Comparison of ENCODE assay signal across 8 mouse cellular contexts in the genomic region with DNA sequence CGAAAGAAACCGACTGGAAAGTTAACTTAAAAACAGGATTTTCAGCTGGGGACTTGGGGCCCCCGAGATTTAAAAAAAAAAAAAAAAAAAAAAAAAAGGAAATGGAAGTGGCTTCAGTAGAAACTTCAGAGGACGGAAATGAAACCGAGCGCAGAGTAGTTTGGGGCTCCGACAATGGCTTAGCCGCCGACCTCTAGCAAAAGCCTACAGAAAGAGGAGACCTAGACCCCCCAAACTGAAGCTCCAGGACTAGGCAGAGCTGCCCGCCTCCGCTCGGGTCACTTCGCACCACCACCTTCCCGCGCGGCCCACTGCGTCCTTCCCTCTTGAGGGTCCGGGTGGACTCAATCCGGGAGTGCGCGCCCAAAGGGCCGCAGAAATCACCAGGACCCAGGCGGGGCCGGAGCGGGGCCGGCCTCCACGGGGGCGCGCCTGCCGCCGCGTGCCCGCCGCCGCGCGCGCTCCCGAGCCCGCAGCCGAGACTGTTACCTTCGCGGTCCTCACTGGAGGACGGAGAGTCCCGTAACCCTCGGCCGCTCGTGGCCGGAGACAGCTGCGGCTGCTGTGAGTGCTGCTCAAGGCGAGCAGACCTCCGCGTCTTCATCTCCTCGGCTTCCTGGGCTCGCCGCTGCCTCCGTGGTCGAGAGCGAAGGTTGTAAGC. TPM values are rescaled to one million over a fixed set of nuclear protein-coding genes. Genes with fewer than 3 reads are reported as not detected.
DNase-seq lines count a peak whose midpoint lies in the region; ATAC-seq and TF ChIP-seq lines count a peak whose summit lies in the region.

Gene Tor1aip2, plus strand, starts transcription at position 135 of the 661 bp plus-strand sequence.

- peak within 1 kb of the TSS; percentile 90 for H3K9ac ChIP-seq in embryonic facial prominence, embryonic 12.5 days
- peak within 1 kb of the TSS; percentile 94 for H3K9ac ChIP-seq in heart, embryonic 11.5 days (ENCODE audit: low read depth, low read length)
- peak within 1 kb of the TSS; percentile 88 for H3K9ac ChIP-seq in lung, embryonic 15.5 days

- peaks cover 32% of the 10 kb centered on the region for H3K36me3 ChIP-seq in E14TG2a.4 (ENCODE audit: insufficient read depth, low read length)
- peaks cover 26% of the 10 kb centered on the region for H3K36me3 ChIP-seq in embryonic facial prominence, embryonic 12.5 days
- H3K36me3 ChIP-seq in heart, embryonic 11.5 days (ENCODE audit: control insufficient read depth, insufficient read depth, low read length) = peaks cover 16% of the 10 kb centered on the region
- H3K36me3 ChIP-seq in lung, embryonic 15.5 days = peaks cover 28% of the 10 kb centered on the region

- peak within 1 kb of the TSS; percentile 100 for H3K27ac ChIP-seq in embryonic facial prominence, embryonic 12.5 days
- H3K27ac ChIP-seq in heart, embryonic 11.5 days (ENCODE audit: low read depth, low read length) = peak within 1 kb of the TSS; percentile 100
- H3K27ac ChIP-seq in lung, embryonic 15.5 days = peak within 1 kb of the TSS; percentile 100
- peak within 1 kb of the TSS; percentile 99 for H3K27ac ChIP-seq in olfactory bulb, adult 2 months (ENCODE audit: insufficient read depth, low read depth, low read length)

- ATAC-seq in Patski = peak; percentile 48
- peak; percentile 86 for ATAC-seq in embryonic facial prominence, embryonic 12.5 days (ENCODE audit: insufficient number of reproducible peaks, insufficient read depth, low FRiP score, low TSS enrichment)
- peak; percentile 79 for ATAC-seq in heart, embryonic 11.5 days (replicated peaks; ENCODE audit: insufficient number of reproducible peaks, low FRiP score, low TSS enrichment)
- peak; percentile 88 for ATAC-seq in lung, embryonic 15.5 days (ENCODE audit: borderline replicate concordance, extremely low read depth, low FRiP score, low TSS enrichment)

- H3K9me3 ChIP-seq in E14TG2a.4 (ENCODE audit: low read length) = no peaks in the 10 kb centered on the region
- no peaks in the 10 kb centered on the region for H3K9me3 ChIP-seq in embryonic facial prominence, embryonic 12.5 days
- no peaks in the 10 kb centered on the region for H3K9me3 ChIP-seq in heart, embryonic 11.5 days (replicated peaks; ENCODE audit: control insufficient read depth, low read length)
- H3K9me3 ChIP-seq in lung, embryonic 15.5 days = no peaks in the 10 kb centered on the region

- TF ChIP-seq CTCF in E14TG2a.4 (conservative IDR thresholded peaks at IDR 0.05; ENCODE audit: low read length) (no peak), Patski (IDR thresholded peaks at IDR 0.05) (no peak)
- TF ChIP-seq CTCF in olfactory bulb, adult 2 months (IDR thresholded peaks at IDR 0.05; ENCODE audit: insufficient read depth, low read depth, low read length) = no peak

- POLR2A ChIA-PET in Patski (lab: Charles Lee) = interaction anchor here (0.6 to 1.0 kb wide), 5 partner anchors 10 to 1885 kb away, joined by 3 to 5 read pairs (median 3); no protein-coding TSS in a partner anchor

- peak within 1 kb of the TSS; percentile 60 for H3K4me2 ChIP-seq in embryonic facial prominence, embryonic 12.5 days (replicated peaks)
- H3K4me2 ChIP-seq in heart, embryonic 11.5 days = peak within 1 kb of the TSS; percentile 81
- peak within 1 kb of the TSS; percentile 62 for H3K4me2 ChIP-seq in lung, embryonic 15.5 days

- CTCF ChIA-PET in Patski (lab: Charles Lee) = interaction anchor here (1.4 to 2.5 kb wide), 2 partner anchors 10 to 12 kb away, joined by 3 to 9 read pairs; no protein-coding TSS in a partner anchor

- WGBS in embryonic facial prominence, embryonic 12.5 days = under 1% methylated on average over 54 of the region's 59 CpGs
- WGBS in heart, embryonic 11.5 days (ENCODE audit: insufficient replicate concordance) = under 1% methylated on average over 50 of the region's 59 CpGs
- under 1% methylated on average over 59 of the region's 59 CpGs for WGBS in lung, embryonic 15.5 days
- under 1% methylated on average over 59 of the region's 59 CpGs for WGBS in olfactory bulb, adult 2 months

- H3K4me1 ChIP-seq in E14TG2a.4 (replicated peaks; ENCODE audit: low read depth, low read length) = peaks cover 30% of the 10 kb centered on the region
- peaks cover 5% of the 10 kb centered on the region; the same call in 1 of the 2 replicates for H3K4me1 ChIP-seq in embryonic facial prominence, embryonic 12.5 days
- peaks cover 6% of the 10 kb centered on the region; the same call in 1 of the 2 replicates for H3K4me1 ChIP-seq in heart, embryonic 11.5 days (ENCODE audit: control insufficient read depth, insufficient read depth, low read length)
- H3K4me1 ChIP-seq in lung, embryonic 15.5 days = peaks cover 11% of the 10 kb centered on the region
- H3K4me1 ChIP-seq in olfactory bulb, adult 2 months (ENCODE audit: control insufficient read depth, insufficient read depth, low read length) = no peaks in the 10 kb centered on the region; the same call in 1 of the 2 replicates

- H3K4me3 ChIP-seq in E14TG2a.4 (replicated peaks; ENCODE audit: low read length) = peak within 1 kb of the TSS; percentile 95
- peak within 1 kb of the TSS; percentile 74 for H3K4me3 ChIP-seq in embryonic facial prominence, embryonic 12.5 days
- H3K4me3 ChIP-seq in heart, embryonic 11.5 days (ENCODE audit: low read depth, low read length) = peak within 1 kb of the TSS; percentile 70
- peak within 1 kb of the TSS; percentile 88 for H3K4me3 ChIP-seq in lung, embryonic 15.5 days
- peak within 1 kb of the TSS; percentile 100 for H3K4me3 ChIP-seq in olfactory bulb, adult 2 months (ENCODE audit: insufficient read depth, low read depth, low read length)

- in situ Hi-C loops in Patski (cut with MboI; ENCODE audit: low pct_unique_long_range_greater_than_20kb) = no loop called here

- H3K27me3 ChIP-seq in E14TG2a.4 (ENCODE audit: insufficient read depth, low read length) = no peaks in the 10 kb centered on the region
- H3K27me3 ChIP-seq in Patski = no peaks in the 10 kb centered on the region
- H3K27me3 ChIP-seq in embryonic facial prominence, embryonic 12.5 days = no peaks in the 10 kb centered on the region
- no peaks in the 10 kb centered on the region for H3K27me3 ChIP-seq in heart, embryonic 11.5 days (ENCODE audit: control insufficient read depth, insufficient read depth, low read length)
- H3K27me3 ChIP-seq in lung, embryonic 15.5 days = no peaks in the 10 kb centered on the region

- no peak; the same call in 1 of the 2 replicates for TF ChIP-seq POLR2A in olfactory bulb, adult 2 months (IDR thresholded peaks at IDR 0.05; ENCODE audit: insufficient read depth, low read depth, low read length)

- DNase-seq in Patski (ENCODE audit: low read depth, low spot score) = no peak
- peak; percentile 72 to 85 for DNase-seq in kidney, postnatal 36 days
- DNase-seq in natural killer cell, adult 2 months (ENCODE audit: low spot score in 2 of 2) = no peak

RNA-seq across cellular contexts. Expression of gene Tor1aip2, which starts in this region (rescaled TPM):
- 111 TPM for polyA plus RNA-seq in Patski (2021)
- polyA plus RNA-seq in embryonic facial prominence, embryonic 12.5 days (2016; fragmentation: Nextera tagmentation; extraction: Ambion mirVana) = 115 and 124 TPM in 2 replicates
- 103 and 105 TPM in 2 replicates for polyA plus RNA-seq in heart, embryonic 11.5 days (2014; fragmentation: Nextera tagmentation; extraction: Ambion mirVana)
- polyA plus RNA-seq in lung, embryonic 15.5 days (2015; fragmentation: Nextera tagmentation; extraction: Ambion mirVana) = 105 and 110 TPM in 2 replicates
- not detected in 2 replicates for polyA plus RNA-seq in olfactory bulb, adult 2 months (2012; ENCODE audit: insufficient read depth, insufficient read length, low replicate concordance, missing spikeins)

Comparison
In these comparisons a context has a peak if more than half of its experiments do, and no peak if none do; other contexts are left out.
1. DNase-seq: peak in kidney, postnatal 36 days (2 of 2); none in Patski (single experiment) and natural killer cell, adult 2 months (0 of 2).
2. Peak in every context shown above with its lines, with median percentiles within 50 percentile points of each other: H3K4me3 ChIP-seq, ATAC-seq, H3K27ac ChIP-seq, H3K4me2 ChIP-seq and H3K9ac ChIP-seq.